Mouse (Mus musculus) erythroblast, embryonic 14.5 days (primary cell): Measurements from ENCODE around the gene Tex2. TPM values are rescaled to one million over a fixed set of nuclear protein-coding genes. Genes with fewer than 3 reads are reported as not detected.

Experiments used
- H3K27me3 ChIP-seq: 2 replicates; pipeline ENCODE4 v1.6.1; 2012; ENCODE audit warnings: inconsistent platforms; ENCODE audit not compliant: control insufficient read depth
- H3K36me3 ChIP-seq: 2 replicates; pipeline ENCODE4 v1.6.1; 2012; ENCODE audit warnings: mild to moderate bottlenecking, inconsistent platforms; ENCODE audit not compliant: control insufficient read depth
- H3K4me1 ChIP-seq: 2 replicates; pipeline ENCODE4 v1.6.1; 2012; ENCODE audit warnings: inconsistent platforms; ENCODE audit not compliant: control insufficient read depth
- H3K4me3 ChIP-seq: replicated peaks from 2 replicates; pipeline ENCODE3; 2012; ENCODE audit warnings: moderate library complexity, mild to moderate bottlenecking, inconsistent platforms
- H3K9me3 ChIP-seq: 2 replicates; pipeline ENCODE4 v1.6.1; 2012; ENCODE audit warnings: low read length, inconsistent platforms, mixed read lengths; ENCODE audit not compliant: control insufficient read depth
- GATA1 ChIP-seq: IDR thresholded peaks from 2 replicates; pipeline ENCODE4 v1.6.1; 2012; ENCODE audit warnings: low read length, inconsistent platforms, mixed read lengths
- TAL1 ChIP-seq: IDR thresholded peaks from 3 replicates; pipeline ENCODE4 v1.6.1; 2012; ENCODE audit warnings: low read length, inconsistent platforms, mixed read lengths
- polyA plus RNA-seq: library from polyadenylated mRNA; stranded (reverse); fragments of >175 nt; gene quantifications from 2 replicates; pipeline ENCODE4 v1.2.3, GENCODE M21; 2012

Tex2 gene
- polyA plus RNA-seq, 1 experiment = 0.56 TPM

DNA sequence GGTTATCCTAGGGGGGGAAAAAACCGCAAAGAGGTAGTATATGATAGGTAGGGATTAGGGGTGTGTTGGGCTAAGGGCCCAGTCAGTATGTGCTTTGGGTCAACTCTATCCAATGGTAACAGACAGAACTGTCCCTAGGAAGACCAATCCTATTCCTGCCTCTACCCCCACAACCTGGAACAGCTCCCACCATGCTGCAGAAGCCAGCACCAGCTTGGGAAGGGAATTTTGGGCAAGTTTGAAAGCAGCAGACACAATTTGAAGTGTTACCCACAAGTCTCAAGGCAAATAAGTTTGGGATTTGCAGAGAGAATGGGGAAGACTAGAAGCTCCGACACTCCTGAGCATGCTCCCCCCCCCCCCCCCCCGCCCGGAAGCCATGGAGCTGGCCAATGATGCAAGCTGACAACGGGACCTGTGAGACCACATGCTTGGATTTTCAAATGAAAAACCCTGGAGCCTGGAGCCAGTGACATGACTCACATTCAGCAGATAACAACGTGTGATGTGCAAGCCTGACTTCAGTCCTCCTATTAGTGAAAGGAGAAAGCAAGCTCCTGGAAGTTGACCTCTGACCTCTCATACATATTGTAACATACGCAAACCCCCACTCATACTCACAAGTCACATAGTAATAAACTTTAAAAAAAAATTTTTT lies 124.1 kb downstream of the Tex2 start:
- peaks cover 29% of the 10 kb centered on the region for H3K4me1 ChIP-seq
- TF ChIP-seq TAL1 (no peak), GATA1 (no peak)
- H3K4me3 ChIP-seq = no peak overlapping the region
- H3K27me3 ChIP-seq = no peaks in the 10 kb centered on the region
- H3K36me3 ChIP-seq = no peaks in the 10 kb centered on the region
- H3K9me3 ChIP-seq = no peaks in the 10 kb centered on the region

DNA sequence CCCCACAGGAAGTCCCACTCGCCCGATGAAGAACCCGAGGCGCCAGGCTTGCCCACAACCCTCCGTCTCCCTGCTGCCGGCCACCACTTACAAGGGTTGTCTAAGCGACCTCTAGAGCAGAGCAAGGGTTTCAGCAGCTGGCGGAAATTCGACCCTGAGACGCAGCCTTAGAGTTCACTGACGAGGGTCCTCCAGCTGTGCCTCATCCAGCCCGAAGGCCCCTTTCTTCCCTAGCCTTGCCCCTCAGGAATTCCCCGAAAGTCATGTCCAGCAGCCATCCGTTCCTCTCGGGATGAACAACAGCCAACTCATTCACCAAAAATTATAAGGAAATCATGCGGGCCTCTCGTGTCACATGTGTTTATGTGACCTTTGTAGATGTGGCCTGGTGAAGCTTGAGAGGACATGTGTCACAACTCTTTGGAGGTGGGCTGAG lies 125.1 kb downstream of the Tex2 start:
- Histone ChIP-seq H3K4me1 (peaks cover 29% of the 10 kb centered on the region), H3K27me3 (no peaks in the 10 kb centered on the region), H3K4me3 (peak overlapping the region; percentile 94), H3K36me3 (no peaks in the 10 kb centered on the region), H3K9me3 (no peaks in the 10 kb centered on the region)
- TF ChIP-seq TAL1 (no peak), GATA1 (no peak)

DNA sequence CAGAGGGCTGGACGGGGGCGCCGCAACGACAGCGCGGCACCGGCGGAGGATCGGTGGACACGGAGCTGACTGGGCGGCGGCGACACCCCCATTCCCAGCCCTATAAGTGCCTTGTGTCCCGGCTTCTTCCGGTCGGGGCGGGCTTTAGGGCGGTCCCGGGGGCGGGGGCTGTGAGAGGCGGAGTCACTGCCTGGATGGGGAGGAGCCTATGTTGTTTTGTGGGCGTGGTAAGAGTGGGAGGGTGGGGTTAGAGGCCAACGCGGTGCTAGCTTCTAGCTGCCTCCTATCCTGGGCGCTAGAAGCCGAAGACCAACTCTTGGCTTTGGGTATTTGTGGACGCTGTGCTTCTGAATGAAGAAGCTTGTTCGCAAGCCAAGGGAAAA lies 125.5 kb downstream of the Tex2 start, which contains the start of gene Ern1:
TSS of gene Ern1 (minus strand) at position 120 of the 383 bp plus-strand sequence.
- no peaks in the 10 kb centered on the region for H3K27me3 ChIP-seq
- peaks cover 29% of the 10 kb centered on the region for H3K4me1 ChIP-seq
- no peaks in the 10 kb centered on the region for H3K36me3 ChIP-seq
- no peaks in the 10 kb centered on the region for H3K9me3 ChIP-seq
- H3K4me3 ChIP-seq = peak within 1 kb of the TSS; percentile 94
- TF ChIP-seq GATA1 = no peak
- TF ChIP-seq TAL1 = no peak

DNA sequence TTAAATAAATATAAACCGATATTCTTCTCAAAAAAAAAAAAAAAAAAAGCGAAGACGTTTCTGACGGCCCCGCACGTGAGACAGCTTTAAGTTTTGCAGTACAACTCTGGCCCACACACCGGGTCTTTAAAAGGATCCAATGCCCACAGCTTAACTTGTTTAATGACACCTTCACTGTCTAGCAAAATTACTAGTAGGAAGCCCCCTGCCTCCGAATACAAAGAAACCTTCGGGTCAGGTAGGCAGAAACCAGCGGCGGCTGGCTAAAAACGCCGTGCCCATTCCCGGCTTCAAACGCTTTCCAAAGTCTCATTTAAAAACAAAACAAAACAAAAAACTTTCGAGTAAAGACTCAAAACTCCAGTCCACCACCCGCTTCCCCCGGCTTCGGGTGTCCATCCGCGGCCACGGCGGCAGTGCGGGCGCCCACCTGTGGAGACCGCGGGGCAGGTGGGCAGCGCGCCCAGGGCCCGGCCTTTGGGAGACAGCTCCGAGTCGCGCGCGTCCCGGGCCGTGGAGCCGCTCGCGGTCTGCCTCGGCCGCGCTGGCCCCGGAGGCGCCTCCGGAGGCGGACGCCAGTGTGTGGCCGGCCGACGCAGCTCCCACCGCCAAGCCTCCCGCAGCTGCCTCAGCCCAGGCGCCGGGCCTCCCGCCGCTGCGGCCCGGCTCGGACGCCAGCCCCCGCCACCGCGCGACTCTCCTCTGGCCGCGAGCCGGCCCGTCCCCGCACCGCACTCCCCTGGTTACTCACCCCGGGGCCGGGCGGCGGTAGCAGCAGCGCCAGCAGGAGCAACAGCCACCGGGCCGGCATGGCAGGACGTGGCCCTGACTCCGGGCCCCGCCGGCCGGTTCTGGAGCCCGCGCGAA lies 126.1 kb downstream of the Tex2 start:
- no peaks in the 10 kb centered on the region for H3K36me3 ChIP-seq
- TF ChIP-seq GATA1 (no peak), TAL1 (no peak)
- H3K27me3 ChIP-seq = no peaks in the 10 kb centered on the region
- peak overlapping the region; percentile 94 for H3K4me3 ChIP-seq
- H3K4me1 ChIP-seq = peaks cover 29% of the 10 kb centered on the region
- no peaks in the 10 kb centered on the region for H3K9me3 ChIP-seq

DNA sequence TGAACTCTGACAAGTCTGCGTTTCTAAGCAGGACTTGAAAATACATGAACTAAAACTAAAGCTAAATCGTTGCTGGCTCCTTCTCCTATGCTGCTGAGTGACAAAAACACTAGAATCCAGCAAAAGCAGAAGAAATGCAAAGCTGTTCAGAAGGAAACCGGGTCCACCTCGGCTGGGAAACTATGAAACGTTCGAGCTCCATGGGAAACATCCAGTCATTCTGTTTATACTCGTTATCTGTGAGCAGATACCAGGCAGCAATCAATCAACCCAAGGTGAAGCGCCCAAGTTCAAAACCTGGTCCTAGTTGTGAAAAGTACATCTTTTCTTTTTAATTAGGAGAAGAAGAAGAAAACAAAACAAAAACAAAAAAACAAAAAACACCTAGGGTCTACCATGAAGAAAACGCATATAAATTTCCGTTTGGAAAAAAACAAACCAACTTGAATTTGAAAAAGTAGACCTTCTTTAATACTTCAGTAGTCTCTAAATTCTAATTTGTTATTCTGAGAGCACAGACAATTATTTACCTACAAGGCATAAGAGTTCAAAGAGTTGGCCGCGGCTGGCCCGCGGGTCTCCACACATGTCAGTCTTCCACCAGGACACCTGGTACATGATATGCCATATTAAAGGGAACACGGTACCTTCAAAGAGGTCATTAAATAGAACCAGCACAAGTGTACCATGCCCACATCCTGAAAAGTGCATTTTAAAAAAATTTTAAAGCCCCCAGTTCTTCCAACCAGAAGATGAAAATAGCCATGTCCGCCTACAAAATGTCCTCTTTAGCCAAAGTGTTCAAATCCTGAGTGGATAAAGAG lies 127.0 kb downstream of the Tex2 start:
- H3K36me3 ChIP-seq = no peaks in the 10 kb centered on the region
- H3K4me1 ChIP-seq = peaks cover 29% of the 10 kb centered on the region
- TF ChIP-seq GATA1 = peak; percentile 78
- TF ChIP-seq TAL1 = no peak
- peak overlapping the region; percentile 94 for H3K4me3 ChIP-seq
- H3K9me3 ChIP-seq = no peaks in the 10 kb centered on the region
- H3K27me3 ChIP-seq = no peaks in the 10 kb centered on the region

DNA sequence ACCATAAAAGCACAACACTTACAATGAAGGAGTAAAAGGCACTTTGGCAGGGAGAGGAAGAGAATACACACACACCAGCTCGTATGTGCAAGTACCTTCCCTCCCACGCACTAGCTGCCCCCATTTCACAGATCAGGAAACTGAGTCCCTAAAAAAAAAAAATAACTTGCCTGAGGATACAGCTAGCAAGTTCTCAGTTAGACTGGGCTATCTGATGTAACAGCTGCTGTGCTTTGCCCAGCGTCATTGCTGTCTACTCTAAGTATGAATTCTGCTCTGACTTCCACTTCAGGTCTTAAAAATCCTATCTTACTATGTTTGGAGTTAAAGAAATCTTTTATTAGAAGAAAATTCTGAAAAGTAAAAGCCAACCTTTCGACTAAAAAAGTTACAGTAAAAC lies 127.6 kb downstream of the Tex2 start:
- no peaks in the 10 kb centered on the region for H3K9me3 ChIP-seq
- no peak for TF ChIP-seq TAL1
- no peak for TF ChIP-seq GATA1
- H3K4me3 ChIP-seq = peak overlapping the region; percentile 94
- no peaks in the 10 kb centered on the region for H3K36me3 ChIP-seq
- peaks cover 29% of the 10 kb centered on the region for H3K4me1 ChIP-seq
- H3K27me3 ChIP-seq = no peaks in the 10 kb centered on the region

DNA sequence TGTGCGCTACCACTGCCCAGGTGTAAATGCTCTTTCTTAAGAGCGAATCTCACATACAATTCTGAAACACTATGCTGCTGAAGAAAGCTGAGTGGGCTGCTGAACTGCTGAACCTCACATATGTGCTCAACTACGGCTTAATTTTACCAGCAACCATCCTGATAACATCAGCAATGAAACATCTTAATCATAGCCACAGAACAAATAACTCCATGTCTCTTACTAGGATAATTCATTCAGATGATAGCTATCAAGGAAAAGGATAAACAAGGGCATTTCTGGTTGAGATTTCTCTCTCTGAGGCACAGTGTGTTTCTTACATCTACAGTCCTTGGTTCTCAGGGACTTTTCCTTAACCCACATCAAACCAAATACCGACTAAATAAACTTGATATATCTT lies 128.3 kb downstream of the Tex2 start:
- TF ChIP-seq TAL1 (no peak), GATA1 (no peak)
- Histone ChIP-seq H3K9me3 (no peaks in the 10 kb centered on the region), H3K36me3 (no peaks in the 10 kb centered on the region)

DNA sequence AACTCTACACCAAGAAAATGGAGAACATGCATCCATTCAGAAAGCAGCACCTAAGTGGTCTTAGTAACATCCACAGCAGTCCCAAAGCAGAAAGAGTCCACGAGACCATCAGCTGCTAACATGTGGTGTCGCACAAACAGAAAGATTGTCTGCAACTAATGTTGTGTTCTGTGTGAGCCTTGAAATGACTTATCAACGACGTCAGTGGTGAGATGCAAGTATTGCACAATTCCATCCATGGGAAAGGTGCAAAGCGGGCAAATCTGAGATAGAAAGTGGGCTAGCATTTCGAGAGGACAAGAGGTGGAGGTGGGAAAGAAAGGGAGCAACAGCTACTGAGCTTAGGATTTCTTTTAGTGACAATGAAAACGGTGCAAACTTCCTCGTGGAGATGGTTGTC lies 130.4 kb downstream of the Tex2 start:
- H3K4me1 ChIP-seq = peaks cover 25% of the 10 kb centered on the region

More for the DNA sequence above, 128.3 kb downstream of the Tex2 start:
- Histone ChIP-seq H3K27me3 (no peaks in the 10 kb centered on the region), H3K4me1 (peaks cover 29% of the 10 kb centered on the region), H3K4me3 (no peak overlapping the region)

More for the DNA sequence above, 130.4 kb downstream of the Tex2 start:
- TF ChIP-seq GATA1 (no peak), TAL1 (no peak)
- H3K27me3 ChIP-seq = no peaks in the 10 kb centered on the region
- no peak overlapping the region for H3K4me3 ChIP-seq
- H3K36me3 ChIP-seq = no peaks in the 10 kb centered on the region
- H3K9me3 ChIP-seq = no peaks in the 10 kb centered on the region
